Mouse (Mus musculus) gastrocnemius, postnatal 25 days (tissue): ENCODE results near the gene Grb10. TPM values are rescaled to one million over a fixed set of nuclear protein-coding genes. Genes with fewer than 3 reads are reported as not detected.

Experiments
- DNase-seq: peaks from one replicate; pipeline ENCODE4 v3.0.0; 2022
- total RNA-seq, 2 experiments: library from RNA; stranded (reverse); gene quantifications; 1 replicate in 1 of 2; 2 replicates in 1 of 2; pipeline ENCODE4 v1.2.3; 2021

Gene Grb10
- total RNA-seq, 2 experiments from 2014 or later = 68.6 to 78.9 TPM

- no peak for DNase-seq
Measured at GRCm38 (mm10) chr11:12034371-12034770, 4.1 kb downstream of the Grb10 start.

DNA sequence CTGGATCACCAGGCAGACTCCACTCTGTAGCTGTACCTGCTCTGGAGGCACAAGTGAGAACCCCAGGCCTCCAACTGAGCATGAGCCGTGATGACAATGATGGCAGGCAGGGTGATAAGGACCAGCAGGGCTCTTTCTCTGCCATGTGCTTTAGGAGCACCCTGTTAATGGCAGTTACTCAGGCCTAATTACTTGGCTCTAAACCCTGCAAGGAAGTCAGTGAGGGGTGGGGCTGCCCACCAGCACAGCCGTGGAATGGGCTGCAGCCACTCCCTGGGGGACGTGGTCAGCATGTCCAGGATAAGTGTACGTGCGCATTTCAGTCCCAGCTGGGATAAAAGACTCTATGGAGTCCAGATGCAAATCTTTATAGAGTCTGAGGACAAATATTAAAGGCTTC, 5.7 kb downstream of the Grb10 start:
- peak; percentile 31 for DNase-seq

DNA sequence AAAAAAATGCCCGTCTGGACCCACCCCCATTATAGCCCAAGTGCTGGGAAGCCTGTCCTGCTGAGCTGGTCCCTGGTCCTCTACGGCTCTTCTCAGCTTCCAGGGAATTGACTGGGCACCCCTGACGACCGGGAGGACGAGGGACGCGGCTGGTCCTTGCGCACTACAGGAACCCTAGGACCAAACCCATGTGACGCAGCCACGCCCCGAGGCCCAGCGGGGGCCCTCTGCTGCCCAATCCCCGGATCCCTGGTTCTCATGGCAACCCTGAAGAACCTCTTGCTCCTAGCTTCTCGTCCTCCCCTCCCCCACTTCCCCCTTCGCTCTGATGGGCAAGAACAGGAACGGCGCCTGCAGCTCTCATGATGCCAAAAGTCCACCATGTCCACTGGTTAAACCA, 11.8 kb downstream of the Grb10 start:
- DNase-seq = no peak

GRCm38 (mm10) chr11:12025756-12026593, 12.5 kb downstream of the Grb10 start:
- DNase-seq = peak; percentile 59

- no peak for DNase-seq
Measured at GRCm38 (mm10) chr11:12025392-12025755, 13.1 kb downstream of the Grb10 start.

DNA sequence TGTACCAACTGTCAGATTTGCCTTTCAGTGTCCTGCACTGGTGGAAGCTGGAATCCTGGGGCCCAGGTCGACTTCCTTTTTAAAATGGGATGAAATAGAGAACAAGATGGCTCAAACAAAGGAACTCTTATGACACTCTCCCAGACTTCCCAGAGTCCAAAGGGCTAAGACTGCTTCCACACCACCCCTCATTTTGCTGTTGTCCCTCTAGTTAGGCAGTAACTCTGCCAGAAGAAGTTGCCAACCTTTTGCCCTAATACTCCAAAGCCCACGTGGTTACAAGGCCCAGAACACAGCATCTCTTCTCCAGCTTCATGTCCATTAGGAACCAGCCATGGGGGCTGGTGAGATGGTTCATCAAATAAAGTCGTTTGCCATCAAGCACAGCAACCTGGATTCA, 15.4 kb downstream of the Grb10 start:
- DNase-seq = no peak

DNA sequence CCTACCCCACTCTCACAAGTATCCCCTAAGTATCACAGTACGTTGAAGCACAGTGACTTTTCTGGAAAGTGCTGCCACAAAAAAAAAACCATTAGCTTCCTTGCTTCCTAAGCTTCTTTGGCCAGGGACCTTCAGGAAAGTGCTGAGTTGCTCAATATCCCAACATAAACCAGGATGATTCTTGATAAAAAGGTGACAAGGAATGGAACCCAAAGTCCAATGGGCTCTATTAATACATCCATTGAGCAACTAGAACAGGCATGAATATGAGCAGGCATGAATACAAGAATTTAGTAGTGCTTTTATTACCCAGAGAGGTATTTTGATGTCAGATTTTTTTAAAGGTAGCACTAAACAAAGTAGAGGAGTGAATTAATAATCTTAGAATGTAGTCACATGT, 18.8 kb downstream of the Grb10 start:
- DNase-seq = no peak

GRCm38 (mm10) chr11:12018604-12019003, 19.9 kb downstream of the Grb10 start:
- DNase-seq = no peak

- DNase-seq = no peak
Measured at GRCm38 (mm10) chr11:12010084-12010483, 28.4 kb downstream of the Grb10 start.

DNA sequence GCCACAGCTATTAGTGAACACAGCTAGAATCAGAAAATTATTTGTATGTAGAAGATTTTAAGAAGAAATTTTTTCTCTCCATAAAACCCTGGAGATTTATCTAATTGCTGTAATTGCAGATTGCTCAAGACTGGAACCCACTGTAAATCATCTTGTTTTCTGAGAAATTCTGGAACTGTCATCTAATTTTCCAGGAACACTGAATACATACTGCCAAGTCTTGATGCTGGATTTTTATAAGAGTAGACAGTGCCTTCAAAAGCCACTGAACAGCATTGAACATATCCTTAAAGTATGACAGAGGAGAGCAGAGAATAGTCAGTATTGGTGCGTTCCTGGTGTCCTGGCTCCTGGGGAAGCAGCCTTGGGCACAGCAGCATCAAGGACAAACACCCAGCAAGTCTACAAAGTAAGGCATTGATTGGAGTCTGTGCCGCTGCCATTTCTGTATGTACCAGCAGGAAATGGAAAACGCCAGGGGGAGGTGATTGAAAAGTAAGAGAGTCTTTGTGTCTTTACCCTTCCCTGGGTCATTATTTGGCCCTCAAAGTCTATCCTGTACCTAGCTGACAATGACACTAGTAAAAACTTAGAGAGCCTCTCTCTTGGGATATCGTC, 38.1 kb downstream of the Grb10 start:
- DNase-seq = no peak

GRCm38 (mm10) chr11:11998881-11999280, 39.6 kb downstream of the Grb10 start:
- no peak for DNase-seq

DNA sequence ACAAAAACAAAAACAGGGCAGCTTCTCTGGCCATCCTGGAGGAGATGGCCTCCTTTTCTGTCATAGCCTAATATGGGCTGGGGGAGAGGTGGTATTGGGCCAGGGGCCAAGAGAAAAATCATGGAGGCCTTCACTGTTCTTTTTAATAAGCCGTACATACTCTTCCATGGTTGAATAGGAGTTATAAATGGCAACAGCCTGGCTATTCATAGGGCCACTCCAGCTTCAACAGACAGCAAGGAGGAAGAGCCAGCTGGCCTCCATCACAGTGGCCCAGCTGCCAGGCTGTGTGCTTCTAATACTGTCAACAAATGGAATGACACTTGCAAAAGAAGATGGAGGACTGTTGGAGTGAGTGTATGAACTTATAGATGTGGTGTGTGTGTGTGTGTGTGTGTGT, 41.4 kb downstream of the Grb10 start:
- peak; percentile 54 for DNase-seq

DNA sequence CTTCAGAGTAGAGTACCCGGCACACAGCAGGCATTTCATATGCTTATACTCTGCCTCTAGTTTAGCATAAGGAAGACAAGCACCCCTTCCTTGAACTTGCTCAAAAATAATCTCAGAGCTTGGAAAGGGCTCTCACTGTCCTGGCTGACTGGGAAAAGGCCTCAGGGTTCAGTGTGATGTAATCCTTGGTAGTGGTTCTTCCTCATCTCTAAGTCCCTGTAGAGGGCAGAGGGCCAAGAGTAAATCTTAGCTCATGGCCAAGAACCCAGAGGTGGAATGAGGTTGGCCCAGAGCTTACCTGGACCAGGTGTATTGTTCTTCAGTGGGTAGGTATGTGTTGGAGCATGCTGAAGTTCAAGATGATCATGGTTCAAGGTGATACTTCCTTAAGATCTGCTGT, 43.1 kb downstream of the Grb10 start:
- no peak for DNase-seq

- no peak for DNase-seq
Measured at GRCm38 (mm10) chr11:11993807-11994206, 44.7 kb downstream of the Grb10 start.

- DNase-seq = no peak
Measured at GRCm38 (mm10) chr11:11993183-11993582, 45.3 kb downstream of the Grb10 start.

DNA sequence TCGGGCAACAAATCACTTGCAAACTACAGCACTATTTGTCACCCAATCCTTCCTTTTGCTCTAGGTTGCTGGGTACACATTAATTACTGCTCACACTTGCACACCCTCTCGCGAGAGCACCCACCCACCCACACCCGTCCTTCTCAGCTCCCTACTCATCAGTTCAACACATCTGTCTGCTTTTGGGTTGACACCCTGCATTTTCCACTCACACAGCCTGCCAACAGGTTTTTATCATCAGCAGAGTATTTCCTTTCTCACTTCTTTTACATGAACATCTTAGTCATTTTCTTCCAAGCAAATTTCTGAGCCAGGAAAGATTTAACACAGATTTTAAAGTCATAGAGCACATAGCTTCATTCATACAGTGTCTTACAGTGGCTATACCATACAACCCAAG, 48.6 kb downstream of the Grb10 start:
- no peak for DNase-seq

- no peak for DNase-seq
Measured at GRCm38 (mm10) chr11:11987233-11987632, 51.2 kb downstream of the Grb10 start.

DNA sequence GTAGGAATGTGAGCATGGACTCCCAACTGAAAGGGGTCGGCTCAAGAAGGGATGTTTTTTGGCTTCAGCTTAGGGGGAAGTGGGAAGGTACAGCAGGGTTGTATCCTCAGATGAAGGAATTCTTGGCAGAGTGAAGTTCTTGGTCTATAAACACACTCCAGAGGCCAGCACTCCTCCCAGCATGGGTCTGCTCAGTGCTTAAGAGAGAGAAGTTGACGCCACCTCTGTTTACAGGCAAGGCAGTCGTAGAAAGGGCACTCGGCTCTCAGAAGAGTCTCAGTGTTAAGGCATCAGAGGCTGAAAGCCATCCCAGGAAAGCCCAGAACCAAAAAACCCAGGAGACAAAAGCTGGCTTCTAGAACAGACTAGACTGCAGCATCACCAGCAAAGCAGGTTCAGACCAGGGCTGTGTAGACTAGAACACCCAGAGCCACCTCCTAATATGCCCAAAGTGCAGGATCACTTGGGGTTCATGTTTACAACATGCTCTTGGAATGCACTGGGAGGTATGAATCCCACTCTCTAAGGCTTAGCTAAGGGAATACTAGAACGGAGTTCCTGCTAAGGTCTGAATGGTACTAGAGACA, 59.8 kb downstream of the Grb10 start:
- no peak for DNase-seq

DNA sequence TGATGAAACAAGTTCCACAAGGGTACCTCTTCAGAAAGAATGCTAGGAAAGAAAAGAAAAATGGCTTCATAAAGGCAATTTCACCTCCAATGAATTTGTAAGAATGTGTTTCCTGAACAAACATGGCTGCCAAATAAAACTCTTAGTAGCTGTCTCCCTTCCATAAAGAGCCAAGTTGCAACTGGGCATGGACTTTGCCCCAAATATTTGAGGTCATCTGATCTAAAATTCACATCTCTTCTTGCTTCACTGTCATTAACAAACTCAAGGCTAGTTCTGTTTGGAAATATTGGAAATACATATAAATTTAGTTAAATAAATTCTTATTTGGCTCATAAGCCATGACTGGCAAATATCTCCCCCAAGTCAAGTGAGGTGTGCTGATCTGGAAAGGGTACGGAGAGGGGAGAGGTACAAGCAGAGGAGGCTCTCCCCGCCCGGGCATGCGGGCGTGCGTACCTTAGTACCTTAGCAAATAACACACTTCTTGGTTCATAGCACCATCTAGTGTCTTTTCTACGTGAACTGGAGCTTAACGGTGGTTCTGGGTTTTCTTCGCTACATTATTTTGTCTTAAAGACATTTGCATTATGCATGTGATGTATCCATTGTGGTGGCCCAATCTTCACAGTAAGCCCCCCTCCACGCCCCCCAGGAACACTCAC, 63.8 kb downstream of the Grb10 start:
- DNase-seq = no peak

DNA sequence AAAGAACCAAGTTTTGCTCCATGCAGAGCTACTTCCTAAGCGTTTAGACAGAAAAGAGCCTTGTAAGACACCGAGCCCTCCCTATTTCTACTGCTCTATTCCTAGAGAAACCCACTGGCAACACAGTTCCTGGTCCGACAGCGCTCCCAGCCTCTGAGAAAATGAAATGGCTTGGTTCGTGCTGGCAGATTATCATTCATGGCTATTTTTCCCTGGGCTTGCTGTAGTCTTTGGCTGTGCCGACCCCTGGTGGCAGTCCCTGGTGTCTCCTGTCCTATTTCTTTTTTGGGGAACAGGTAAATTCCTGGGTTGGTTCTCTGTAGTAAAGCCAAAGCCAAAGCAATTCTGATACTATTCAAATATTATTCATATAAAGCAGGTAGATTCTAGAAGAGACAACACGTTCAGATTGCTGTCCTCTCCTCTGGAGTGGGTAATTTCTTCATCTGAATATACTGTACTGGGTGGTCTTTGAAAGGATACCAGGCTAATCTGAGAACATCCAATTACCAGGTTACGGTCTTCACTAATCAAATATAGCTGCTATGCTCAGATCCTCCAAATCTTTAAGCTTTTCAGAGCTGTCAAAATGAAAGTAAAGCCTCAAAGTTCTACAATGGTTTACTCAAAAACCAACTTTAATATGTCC, 65.0 kb downstream of the Grb10 start:
- DNase-seq = peak; percentile 77

- no peak for DNase-seq
Measured at GRCm38 (mm10) chr11:11972401-11973110, 65.9 kb downstream of the Grb10 start.

GRCm38 (mm10) chr11:11970246-11970645, 68.2 kb downstream of the Grb10 start:
- DNase-seq = no peak
